Mouse (Mus musculus) gastrocnemius, adult 18-20 months (tissue): ENCODE results near the gene Smyd3. TPM values are rescaled to one million over a fixed set of nuclear protein-coding genes. Genes with fewer than 3 reads are reported as not detected.

Experiments used
- DNase-seq: peaks from one replicate; pipeline ENCODE4 v3.0.0; 2021; ENCODE audit warnings: low spot score
- total RNA-seq, 2 experiments: library from RNA; stranded (reverse); gene quantifications; 2 replicates each; pipeline ENCODE4 v1.2.3; 2021

Smyd3 gene
- total RNA-seq, 2 experiments from 2014 or later: 5.1 to 5.2 TPM

GRCm38 (mm10) chr1:179461019-179461814, 56.6 kb downstream of the Smyd3 start:
- no peak for DNase-seq

- no peak for DNase-seq
Measured at GRCm38 (mm10) chr1:179458987-179459368, 58.9 kb downstream of the Smyd3 start.

GRCm38 (mm10) chr1:179458236-179458986, 59.4 kb downstream of the Smyd3 start:
- no peak for DNase-seq

- DNase-seq: no peak
Measured at GRCm38 (mm10) chr1:179454600-179454999, 63.2 kb downstream of the Smyd3 start.

- DNase-seq: no peak
Measured at GRCm38 (mm10) chr1:179451211-179451610, 66.6 kb downstream of the Smyd3 start.

GRCm38 (mm10) chr1:179446845-179447212, 71.0 kb downstream of the Smyd3 start:
- DNase-seq: no peak

GRCm38 (mm10) chr1:179446127-179446844, 71.6 kb downstream of the Smyd3 start:
- no peak for DNase-seq

- DNase-seq: no peak
Measured at GRCm38 (mm10) chr1:179443835-179444234, 74.0 kb downstream of the Smyd3 start.

- no peak for DNase-seq
Measured at GRCm38 (mm10) chr1:179443423-179443822, 74.4 kb downstream of the Smyd3 start.

- no peak for DNase-seq
Measured at GRCm38 (mm10) chr1:179436596-179436995, 81.2 kb downstream of the Smyd3 start.

GRCm38 (mm10) chr1:179434443-179435260, 83.2 kb downstream of the Smyd3 start:
- DNase-seq: no peak

- DNase-seq: no peak
Measured at GRCm38 (mm10) chr1:179433828-179434227, 84.0 kb downstream of the Smyd3 start.

GRCm38 (mm10) chr1:179433355-179433754, 84.5 kb downstream of the Smyd3 start:
- no peak for DNase-seq

GRCm38 (mm10) chr1:179430077-179430476, 87.8 kb downstream of the Smyd3 start:
- DNase-seq: no peak

- DNase-seq: no peak
Measured at GRCm38 (mm10) chr1:179424879-179425472, 92.9 kb downstream of the Smyd3 start.

- no peak for DNase-seq
Measured at GRCm38 (mm10) chr1:179419091-179419490, 98.8 kb downstream of the Smyd3 start.

- DNase-seq: no peak
Measured at GRCm38 (mm10) chr1:179408086-179408485, 109.8 kb downstream of the Smyd3 start.

GRCm38 (mm10) chr1:179400835-179401234, 117.0 kb downstream of the Smyd3 start:
- DNase-seq: no peak

- DNase-seq: no peak
Measured at GRCm38 (mm10) chr1:179398639-179399038, 119.2 kb downstream of the Smyd3 start.

- no peak for DNase-seq
Measured at GRCm38 (mm10) chr1:179386237-179386975, 131.4 kb downstream of the Smyd3 start.
